Mouse (Mus musculus) frontal cortex, adult (tissue): ENCODE measurements around the gene Scn5a.

Experiments
- ATAC-seq: cut with Nextera tagmentation; 2 replicates; pipeline ENCODE4 v1.9.2; 2017; ENCODE audit warnings: mild to moderate bottlenecking, moderate library complexity, mixed read lengths; ENCODE audit not compliant: low TSS enrichment

Scn5a gene

DNA sequence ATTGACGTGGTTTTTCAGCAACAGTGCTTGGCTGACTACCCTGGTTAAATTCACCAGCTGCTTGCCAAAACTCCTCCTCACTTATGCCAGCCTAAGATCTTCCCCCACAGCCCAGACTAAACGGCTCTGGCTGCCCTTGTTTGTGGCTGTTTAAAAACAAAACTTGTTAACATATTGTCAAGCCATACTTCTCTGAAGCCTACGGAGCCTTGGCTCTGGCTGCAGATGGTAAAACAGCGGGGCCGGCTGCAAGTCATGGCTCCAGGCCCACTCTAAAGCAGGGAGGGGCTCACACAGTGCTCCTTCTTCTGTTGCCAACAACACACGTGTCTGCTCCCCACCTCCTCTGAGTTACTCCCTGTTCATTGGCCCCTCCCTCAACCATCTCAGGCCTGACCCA is 67.9 kb downstream of the Scn5a start:
- ATAC-seq = peak; percentile 88

DNA sequence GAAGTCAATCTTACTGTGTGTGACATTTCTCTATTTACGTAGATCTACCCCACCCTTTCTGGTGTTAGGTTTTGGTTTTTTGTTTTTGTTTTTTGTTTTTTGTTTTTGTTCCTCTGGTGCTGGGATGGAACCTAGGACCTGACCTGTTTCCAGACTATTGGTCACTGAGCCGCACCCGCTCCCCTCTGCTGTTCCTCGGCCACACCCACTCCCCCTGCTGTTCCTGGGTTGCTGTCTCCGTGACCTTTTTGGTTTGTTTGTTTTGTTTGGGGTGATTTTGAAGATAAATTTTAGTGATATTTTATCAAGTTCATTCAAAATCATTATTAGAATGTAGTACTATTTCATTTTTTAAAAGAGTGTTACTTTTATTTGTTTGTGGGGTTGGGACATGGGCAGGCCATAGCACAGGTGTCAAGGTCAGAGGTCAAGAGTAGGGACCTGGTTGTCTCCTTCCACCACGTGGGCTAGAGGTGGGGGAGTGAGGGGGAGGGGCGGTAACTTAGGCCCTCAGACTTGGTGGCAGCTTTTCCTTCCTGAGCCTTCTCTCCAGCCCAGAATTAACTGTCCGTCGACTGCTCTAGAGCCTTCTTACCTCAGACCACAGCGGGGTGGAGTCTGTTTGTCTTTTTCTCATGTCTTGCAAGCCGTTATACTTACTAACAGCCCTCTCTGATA is 73.7 kb downstream of the Scn5a start:
- ATAC-seq = no peak

DNA sequence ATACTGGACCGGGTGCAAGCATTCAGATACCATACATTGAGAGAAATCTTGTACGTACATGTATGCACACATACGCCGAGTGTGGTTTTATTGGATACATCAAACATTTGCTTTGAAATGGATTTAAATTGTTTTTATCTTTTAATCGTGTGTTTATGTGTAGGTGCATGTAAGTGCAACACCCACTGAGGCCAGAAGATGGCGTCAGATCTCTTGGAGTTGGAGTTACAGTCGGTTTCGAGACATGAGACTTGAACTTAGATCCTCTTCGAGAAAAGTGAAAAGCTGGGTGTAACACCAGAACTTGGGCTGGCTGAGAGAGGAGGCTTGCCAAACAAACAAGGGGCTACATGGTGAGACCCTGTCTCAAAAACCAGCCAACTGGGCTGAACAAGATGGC is 75.2 kb downstream of the Scn5a start:
- ATAC-seq = no peak

DNA sequence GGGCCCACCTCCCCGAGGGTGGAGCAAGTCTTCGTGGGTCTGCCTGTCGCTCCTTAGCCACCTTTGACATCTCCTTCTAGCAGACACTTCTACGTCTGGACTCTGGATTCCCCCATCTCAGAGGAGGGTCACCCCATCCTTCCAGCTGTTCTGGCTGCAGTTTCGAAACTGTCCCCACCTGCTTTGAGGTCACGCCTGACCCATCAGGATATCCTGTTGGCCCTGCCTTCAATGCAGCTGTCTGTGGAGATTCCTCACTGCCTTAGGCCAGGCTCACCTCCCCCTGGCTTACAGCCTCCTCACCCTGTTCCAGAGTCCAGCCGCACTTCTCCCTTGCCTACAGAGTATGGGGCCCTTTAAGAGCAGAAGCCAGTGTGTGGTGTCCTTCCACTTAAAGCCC is 79.9 kb downstream of the Scn5a start:
- ATAC-seq = no peak

GRCm38 (mm10) chr9:119498247-119498607 is 80.6 kb downstream of the Scn5a start:
- ATAC-seq = no peak

- no peak for ATAC-seq
Measured at GRCm38 (mm10) chr9:119497546-119498246, 81.1 kb downstream of the Scn5a start.

DNA sequence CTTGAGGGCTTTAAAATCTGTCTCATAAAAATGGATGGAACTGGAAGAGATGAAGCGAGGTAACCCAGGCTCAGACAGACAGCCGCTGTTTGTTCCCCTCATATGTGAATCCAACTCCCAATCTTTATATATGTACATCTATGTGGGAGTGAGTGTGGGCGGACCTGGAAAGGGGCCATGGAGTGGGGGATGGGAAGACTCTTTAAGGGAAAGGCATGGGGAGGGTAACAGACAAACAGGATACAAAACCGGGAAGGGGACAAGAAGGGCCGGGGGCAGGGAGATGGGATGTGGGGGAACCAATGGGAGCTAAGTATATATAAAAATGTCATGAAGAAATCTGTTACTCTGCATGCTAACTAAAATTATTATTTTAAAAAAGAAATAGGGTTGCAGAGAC is 81.9 kb downstream of the Scn5a start:
- ATAC-seq = peak; percentile 55; the same call in 1 of the 2 replicates

DNA sequence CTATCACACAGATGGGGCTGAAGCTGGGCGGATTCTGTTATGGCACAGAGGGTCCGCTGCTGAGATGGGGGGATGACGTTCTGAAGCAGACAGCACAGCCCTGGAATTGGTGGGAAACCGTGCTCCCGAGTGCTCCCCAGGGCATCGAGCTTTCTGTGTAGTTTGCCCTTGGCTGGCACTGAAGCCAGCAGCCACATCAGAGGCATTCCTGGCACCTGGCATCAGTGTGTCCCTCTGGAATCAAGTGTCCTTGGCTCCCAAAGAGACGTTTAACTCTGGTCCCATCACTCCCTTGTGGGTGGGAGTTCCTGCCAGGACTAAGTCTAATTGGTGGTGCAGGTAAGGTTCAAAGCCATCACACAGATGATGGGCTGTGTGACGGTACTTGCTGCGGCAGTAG is 82.5 kb downstream of the Scn5a start:
- ATAC-seq = no peak

GRCm38 (mm10) chr9:119484868-119485267 is 93.9 kb downstream of the Scn5a start:
- ATAC-seq = no peak

- ATAC-seq = no peak
Measured at GRCm38 (mm10) chr9:119484420-119484819, 94.4 kb downstream of the Scn5a start.

DNA sequence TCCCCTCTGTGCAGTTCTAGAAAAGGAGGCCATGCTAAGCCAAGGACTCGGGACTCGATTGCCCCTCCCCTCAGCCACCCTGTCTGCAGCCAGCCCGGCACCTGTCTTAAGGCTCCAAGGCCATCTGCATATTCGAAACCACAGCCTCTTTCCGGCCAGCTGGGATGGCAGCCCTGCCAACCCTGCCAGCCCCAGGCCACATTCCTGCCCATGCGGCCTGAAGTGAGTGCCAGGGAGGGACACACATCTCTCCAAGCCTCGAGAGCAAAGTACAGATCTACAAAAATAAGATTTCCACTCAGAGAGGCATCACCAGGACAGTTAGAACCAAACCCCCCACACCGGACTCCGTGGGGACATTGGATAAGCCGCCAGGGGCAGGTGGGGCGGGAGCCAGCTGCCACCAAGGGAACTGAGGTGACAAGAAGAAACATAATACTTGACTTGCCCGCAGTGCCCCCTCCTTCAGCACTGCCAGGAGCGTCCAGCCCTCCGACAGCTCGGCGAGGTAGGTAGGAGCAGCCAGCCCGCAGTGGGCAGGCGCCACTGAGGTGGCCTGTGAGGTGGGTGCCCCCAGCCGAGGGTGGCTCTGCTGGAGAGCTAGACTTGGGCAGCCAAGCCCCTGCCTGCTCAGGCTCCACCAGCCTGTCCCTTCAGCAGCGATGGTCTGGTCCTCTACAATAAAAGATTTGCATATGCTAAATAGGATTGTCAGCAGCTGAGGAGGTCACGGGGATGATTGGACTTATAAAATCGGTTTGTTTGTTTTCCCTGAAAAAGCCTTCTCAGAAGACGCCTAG is 95.1 kb downstream of the Scn5a start:
- no peak for ATAC-seq

GRCm38 (mm10) chr9:119481612-119482011 is 97.2 kb downstream of the Scn5a start:
- no peak for ATAC-seq

GRCm38 (mm10) chr9:119479297-119479696 is 99.5 kb downstream of the Scn5a start:
- no peak for ATAC-seq

DNA sequence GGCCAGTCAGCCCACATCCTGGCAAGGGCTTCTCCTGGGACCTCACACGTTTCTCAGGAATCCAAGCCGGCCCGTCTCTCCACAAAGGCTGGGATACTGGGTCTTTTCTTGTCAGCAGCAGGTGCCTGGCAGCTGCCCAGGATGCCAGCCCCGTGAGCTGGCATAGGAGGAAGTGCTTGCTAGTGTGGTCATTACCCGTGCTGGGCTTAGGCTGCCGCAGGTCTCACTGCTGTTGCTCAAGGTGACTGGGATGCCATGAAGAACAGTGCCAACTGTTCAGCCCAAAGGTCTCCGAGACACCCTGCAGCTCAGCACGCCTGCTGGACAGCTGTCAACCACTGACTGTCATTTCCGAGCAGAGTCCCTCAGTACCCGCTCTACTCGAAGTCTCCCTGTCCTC is 100.5 kb downstream of the Scn5a start:
- no peak for ATAC-seq

DNA sequence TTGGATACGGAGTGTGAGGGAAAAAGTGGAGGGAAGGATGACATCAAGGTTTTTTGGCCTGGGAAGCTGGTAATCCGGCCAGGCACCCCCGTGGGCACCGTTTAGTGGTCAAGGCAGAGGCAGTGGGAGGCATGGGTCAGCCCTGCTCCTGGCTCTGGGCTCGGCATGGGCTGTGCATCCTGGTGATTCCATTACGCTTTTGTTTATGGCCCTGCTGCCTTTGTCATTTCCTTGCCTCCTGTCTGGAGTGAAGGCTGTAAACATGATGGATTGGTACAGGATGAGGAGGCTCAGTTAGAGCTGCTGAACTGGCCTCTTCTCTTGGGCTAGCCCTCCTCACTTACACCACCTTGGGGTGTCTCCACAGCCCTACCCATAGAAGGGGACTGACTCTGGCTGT is 101.1 kb downstream of the Scn5a start:
- ATAC-seq = no peak

DNA sequence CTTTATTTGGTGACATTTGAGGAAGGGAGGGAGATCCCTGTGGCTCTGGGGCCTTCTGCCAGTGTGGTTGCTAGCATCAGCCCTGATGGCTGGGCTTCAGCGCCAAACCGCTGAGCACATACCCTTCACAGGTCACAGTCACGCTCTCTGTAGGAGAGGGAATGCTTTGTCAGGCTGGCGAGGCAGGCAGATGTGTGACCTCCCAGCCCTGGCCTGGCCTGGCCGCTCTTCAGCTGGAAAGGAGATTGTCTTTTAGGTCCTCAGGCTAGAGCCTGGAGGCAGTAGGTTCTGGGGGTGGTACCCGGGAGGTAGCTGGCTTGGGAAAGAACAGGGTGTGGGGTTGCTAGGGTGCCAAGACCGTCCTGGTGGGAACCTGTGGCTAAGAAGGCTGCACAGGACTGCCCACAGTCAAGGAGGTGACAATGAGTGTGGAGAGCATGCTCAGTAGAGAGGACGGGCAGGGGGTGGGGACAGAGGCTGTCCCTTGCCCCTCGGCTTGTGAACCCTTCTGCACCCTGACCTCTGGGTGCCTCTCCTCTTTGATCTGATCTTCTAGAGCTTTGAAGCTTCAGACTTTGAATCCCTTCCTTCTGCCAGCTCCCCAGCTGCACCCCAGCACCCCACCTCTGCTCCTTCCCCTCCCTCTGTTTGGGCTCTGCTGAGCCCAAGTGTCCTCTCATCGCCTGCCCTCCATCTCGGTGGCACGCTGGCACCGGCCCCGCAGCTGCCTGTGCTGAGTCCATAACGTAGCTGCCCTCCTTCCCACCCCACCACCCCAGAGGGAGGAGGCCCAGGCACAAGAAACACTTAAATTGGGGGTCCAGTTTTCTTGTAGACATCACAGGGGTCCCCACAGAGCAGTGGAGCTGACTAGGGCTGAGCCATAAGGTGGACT is 103.9 kb downstream of the Scn5a start:
- ATAC-seq = no peak

DNA sequence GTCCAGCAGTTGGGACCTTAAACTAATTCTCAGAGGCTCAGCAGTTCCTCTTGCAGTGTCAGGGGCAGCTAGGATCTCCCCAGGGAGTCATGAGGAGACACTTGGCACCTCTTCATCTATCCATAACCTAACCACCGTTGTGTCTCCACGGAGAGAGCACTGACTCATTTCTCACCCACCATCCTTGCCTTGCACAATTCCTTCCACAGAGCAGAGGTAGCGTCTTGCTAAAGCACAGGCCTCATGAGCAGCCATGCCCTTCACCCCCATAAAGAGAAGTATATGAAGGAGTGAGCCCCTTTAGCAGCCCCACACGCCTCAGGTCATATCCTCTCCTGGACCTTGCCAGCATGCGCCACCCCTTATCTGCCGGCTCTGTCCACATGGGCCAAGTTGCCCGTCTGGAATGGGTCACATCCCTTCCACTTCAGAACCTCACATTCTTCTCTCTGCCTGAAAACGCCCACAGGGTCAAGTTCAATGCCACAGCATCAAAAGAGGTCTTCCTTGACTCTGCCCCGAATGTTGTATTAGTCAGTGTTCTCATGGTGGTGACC is 105.1 kb downstream of the Scn5a start:
- peak; percentile 72; the same call in 1 of the 2 replicates for ATAC-seq

GRCm38 (mm10) chr9:119473011-119473410 is 105.8 kb downstream of the Scn5a start:
- ATAC-seq = no peak

DNA sequence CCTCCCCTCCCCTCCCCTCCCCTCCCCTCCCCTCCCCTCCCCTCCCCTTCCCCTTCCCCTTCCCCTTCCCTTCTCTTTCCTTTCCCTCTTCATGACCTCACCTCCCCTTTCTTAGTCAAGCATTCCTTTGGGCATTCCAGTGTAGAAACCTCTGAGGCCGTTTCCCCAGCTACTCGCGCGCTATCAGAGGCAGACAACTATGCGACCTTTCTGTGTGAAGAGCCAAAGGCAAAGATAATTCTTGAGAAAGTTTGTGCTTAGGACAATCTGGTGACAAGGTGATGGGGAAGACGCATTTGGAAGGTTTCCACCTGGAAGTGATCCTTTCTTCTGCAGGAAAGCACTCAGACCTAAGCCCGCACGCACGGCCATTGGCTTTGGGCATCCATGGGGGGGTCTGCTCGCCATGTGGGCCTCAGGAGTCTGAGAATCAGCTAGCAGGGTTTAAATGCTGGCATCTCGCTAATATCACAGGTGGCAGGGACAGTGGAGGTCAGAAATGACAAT is 106.4 kb downstream of the Scn5a start:
- ATAC-seq = no peak

DNA sequence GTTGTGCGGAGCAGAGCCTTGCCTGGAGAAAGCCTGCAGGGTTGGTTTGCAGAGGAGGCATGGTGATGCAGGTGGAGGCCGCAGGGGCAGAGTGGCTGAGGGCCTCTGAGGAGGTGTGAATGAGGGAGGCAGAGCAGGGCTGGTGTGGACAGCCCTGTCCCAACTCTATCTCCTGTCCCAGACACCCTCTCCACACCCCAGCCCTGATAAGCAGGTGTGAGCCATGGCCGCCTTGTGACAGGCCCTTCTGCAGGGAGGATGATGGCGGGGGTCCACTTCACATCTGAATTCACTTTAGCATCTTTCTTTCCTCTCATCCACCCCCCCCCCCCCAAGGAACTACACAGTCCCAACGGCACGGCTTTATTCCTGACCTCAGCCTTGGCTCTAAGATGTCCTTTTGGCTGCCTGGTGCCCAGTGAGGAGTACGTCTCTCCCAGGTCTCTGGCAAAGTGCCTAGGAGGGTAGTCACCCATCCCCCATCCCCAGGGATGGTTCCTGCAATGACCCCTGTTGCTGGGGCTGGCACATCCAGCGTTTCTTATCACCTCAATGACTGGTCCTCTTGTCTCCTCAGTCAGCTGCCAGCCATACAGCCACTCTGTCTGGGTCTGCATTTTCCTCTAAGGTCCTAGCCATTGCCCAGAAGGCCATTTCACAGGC is 109.0 kb downstream of the Scn5a start:
- ATAC-seq = no peak

DNA sequence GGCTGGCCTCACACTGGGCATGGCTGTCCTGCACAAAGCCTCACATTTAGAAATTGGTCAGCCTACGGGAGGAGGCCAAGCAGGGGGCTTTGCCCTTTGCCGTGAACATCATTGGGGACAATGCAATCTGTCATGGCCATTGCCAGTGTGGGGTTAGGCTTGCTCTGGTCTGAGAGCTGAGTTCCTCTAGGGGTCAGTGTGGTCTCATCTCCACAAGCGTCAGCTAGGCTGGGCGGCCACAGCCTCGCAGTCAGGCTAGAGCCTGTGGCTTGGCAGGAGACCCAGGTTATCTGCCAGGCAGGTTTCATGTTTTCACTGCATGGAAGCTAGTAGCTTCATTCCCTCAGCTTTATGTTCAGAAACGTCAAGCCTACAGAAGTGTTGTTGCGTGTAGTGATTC is 113.2 kb downstream of the Scn5a start:
- ATAC-seq = peak; percentile 53; the same call in 1 of the 2 replicates
